Mouse (Mus musculus) brown adipose tissue, adult 24 weeks (tissue): Measurements from ENCODE around the gene Pagr1b. TPM values are rescaled to one million over a fixed set of nuclear protein-coding genes. Genes with fewer than 3 reads are reported as not detected.
A peak's percentile ranks its signal among the peaks of the same experiment; 100 is the strongest.

Experiments used
- H3K27ac ChIP-seq: fragments of 200-500 bp; replicated peaks from 2 replicates; pipeline ENCODE4 v1.5.1; 2012; ENCODE audit warnings: low read depth, mild to moderate bottlenecking, low read length
- H3K4me1 ChIP-seq: fragments of 200-500 bp; 2 replicates; pipeline ENCODE4 v1.6.1; 2012; ENCODE audit warnings: low read length, mixed read lengths; ENCODE audit not compliant: control insufficient read depth, insufficient read depth, insufficient read length
- H3K4me3 ChIP-seq: fragments of 200-500 bp; 2 replicates; pipeline ENCODE4 v1.5.1; 2012; ENCODE audit warnings: low read depth, mild to moderate bottlenecking, low read length, moderate library complexity; ENCODE audit not compliant: insufficient read depth
- polyA plus RNA-seq: library from polyadenylated mRNA; stranded (reverse); fragments of >200 nt; gene quantifications from 2 replicates; pipeline ENCODE4 v1.2.4, GENCODE M21; 2012; ENCODE audit not compliant: missing spikeins, insufficient read depth, insufficient read length

Gene Pagr1b
- polyA plus RNA-seq, 1 experiment: 14.1 TPM

DNA sequence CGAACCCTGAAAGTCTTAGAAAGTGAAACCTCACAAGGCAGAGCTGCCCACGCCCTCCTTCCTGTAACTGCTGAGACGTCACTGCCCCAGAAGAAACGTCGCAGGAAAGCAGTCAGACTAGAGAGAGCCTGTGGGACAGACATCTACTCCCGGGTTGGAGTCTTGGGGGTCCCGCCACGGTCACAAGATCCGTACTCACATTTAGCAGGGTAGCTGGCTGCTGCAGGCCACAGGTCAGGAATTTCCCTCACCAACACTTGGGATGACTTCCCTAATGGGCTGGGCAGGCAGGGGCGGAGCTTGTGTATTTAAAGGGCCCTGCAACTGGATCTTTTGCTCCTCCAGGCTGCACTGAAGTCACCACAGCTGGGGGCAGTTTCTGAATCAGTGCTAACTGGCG is 2.0 kb downstream of the Pagr1b start, which contains the start of gene Mvp:
TSS of gene Mvp (minus strand) at position 302 of the 400 bp plus-strand sequence.
- Histone ChIP-seq H3K4me1 (peaks cover 20% of the 10 kb centered on the region), H3K4me3 (peak within 1 kb of the TSS; percentile 89)

DNA sequence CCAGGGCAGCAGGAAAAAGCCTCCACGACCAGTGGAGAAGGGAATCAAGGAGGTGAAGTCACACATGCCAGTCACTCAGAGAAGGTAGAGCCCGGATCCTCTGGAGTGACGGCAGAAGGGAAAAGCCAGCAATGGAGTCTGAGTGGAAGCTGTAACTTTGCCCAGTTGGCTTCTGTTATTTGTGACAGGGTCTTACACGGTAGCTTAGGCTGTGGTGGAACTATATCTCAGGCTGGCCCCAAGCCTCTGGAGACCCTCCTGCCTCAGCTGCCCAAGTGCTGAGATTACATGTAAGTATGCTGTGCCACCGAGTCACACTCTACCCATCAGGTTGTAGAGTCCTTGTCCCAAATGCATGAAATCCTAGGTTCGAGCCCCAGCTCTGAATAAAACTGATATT is 2.9 kb downstream of the Pagr1b start:
- peak overlapping the region; percentile 89 for H3K4me3 ChIP-seq
- no peak overlapping the region; the same call in 1 of the 2 replicates for H3K27ac ChIP-seq
- H3K4me1 ChIP-seq: peaks cover 29% of the 10 kb centered on the region

More for the DNA sequence above, 2.0 kb downstream of the Pagr1b start, which contains the start of gene Mvp:
- peak within 1 kb of the TSS; percentile 97 for H3K27ac ChIP-seq

DNA sequence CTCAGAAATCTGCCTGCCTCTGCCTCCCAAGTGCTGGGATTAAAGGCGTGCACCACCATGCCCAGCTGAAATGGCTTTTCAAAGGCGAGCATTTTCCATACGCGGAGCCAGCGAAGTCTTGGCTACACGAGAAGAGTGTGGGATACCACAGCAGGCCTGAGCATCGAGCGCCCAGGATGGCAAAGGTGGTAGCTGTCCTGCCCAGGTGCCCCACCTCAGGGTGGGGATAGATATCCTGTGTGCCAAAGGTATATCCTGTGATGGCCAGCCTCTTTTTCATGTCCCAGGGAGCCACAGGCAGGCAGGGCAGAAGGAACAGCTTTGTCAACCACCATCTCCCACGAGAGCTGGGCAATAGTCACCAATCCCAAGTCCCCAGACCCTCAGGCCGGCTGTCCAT is 3.4 kb downstream of the Pagr1b start:
- Histone ChIP-seq H3K4me3 (peak overlapping the region; percentile 89; the same call in 1 of the 2 replicates), H3K27ac (no peak overlapping the region), H3K4me1 (peaks cover 30% of the 10 kb centered on the region)

DNA sequence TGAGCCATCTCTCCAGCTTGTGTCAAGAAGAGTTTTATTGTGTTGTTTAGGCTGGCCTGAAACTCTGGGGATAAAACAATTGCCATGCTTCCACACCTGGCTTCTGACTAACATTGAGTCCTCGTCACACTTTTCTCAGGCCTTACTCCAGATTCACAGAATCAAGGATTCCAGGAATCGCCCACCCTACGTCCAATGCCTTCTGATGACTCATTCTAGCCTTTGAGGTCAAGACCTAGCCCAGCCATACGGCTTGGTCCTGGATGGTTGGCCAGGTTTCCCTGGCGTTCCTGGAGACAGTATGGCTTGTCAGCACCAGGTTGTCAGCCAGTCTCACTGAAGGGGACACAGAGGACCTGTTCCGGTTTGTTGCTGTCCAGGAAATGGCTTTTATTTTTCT is 3.9 kb downstream of the Pagr1b start:
- Histone ChIP-seq H3K4me1 (peaks cover 35% of the 10 kb centered on the region), H3K4me3 (no peak overlapping the region), H3K27ac (no peak overlapping the region)

DNA sequence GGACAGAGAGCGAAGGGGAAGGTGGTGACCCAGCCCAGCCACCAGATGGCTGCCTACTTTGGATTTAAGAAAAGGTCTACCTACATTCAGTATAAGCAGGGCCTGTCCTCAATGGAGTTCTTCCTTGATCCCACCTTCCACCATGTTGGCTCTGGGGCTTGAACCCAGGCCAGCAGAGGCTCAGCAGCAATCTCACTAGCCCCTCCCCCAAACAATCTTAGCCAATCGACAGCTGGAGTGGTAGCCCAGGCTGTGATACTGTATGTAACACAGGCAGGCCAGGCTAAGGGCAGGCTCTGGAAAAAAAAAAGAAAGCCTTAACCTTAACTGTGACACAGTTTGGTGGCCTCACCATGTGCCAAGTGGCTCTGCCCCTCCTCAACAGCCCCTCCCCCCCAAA is 4.6 kb downstream of the Pagr1b start:
- peaks cover 35% of the 10 kb centered on the region for H3K4me1 ChIP-seq
- H3K27ac ChIP-seq: no peak overlapping the region
- no peak overlapping the region for H3K4me3 ChIP-seq

DNA sequence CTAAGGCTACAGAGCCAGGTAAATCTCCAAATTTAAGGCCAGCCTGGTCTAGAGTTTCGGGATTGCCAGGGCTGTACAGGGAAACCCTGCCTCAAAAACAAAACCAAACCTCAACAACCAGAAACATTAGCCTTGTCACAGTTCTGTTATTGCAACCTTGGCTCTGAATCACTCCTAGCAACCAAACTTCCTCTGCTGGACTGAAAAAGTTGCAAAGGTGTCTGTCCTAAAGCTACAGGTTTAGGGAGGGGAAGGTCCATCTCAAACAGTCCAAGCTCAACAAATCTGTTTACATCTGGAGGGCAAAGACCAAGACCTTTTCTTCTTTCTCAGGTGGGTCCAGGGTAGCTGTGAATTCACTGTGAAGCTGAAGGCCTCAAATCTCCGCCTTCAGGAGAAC is 5.2 kb downstream of the Pagr1b start:
- Histone ChIP-seq H3K27ac (no peak overlapping the region), H3K4me1 (peaks cover 34% of the 10 kb centered on the region)

DNA sequence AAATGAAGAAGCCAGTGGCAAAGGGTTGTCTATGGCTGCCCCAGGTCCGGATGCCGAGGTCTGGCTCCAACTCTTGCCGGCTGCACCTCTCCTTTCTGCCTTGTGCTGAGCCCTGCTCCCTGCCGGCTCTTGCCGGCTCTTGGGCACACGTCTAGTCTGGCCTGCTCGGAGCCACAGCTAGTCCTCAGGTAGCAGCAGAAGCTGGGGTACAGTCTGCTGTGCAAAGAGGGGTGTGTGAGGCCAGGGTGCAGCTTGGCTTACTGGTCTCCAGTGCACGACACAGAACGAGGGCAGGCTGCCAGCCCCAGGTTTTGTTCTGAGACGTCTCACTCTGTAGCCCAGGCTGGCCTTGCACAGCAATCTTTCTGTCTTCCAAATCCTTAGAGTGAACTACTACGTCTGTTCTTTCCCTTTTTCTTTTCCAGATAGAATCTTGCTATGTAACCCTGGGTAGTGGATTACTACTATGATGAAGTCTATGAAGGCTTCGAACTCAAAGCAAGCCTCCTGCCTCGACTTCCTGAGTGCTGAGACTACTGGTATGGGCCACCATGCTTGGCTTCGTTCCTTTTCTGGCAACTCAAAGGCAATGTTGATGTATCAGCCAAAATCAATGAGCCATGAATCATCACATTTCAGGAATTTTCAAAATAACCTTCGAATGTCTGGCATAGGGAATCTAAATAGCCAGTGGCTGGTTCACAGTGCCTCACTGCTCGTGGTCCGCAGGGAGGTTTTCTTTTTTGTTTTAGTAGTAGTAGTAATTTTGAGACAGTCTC is 6.8 kb downstream of the Pagr1b start:
- H3K4me3 ChIP-seq: no peak overlapping the region
- peaks cover 26% of the 10 kb centered on the region for H3K4me1 ChIP-seq
- peak overlapping the region; percentile 65 for H3K27ac ChIP-seq

More for the DNA sequence above, 5.2 kb downstream of the Pagr1b start:
- no peak overlapping the region for H3K4me3 ChIP-seq

DNA sequence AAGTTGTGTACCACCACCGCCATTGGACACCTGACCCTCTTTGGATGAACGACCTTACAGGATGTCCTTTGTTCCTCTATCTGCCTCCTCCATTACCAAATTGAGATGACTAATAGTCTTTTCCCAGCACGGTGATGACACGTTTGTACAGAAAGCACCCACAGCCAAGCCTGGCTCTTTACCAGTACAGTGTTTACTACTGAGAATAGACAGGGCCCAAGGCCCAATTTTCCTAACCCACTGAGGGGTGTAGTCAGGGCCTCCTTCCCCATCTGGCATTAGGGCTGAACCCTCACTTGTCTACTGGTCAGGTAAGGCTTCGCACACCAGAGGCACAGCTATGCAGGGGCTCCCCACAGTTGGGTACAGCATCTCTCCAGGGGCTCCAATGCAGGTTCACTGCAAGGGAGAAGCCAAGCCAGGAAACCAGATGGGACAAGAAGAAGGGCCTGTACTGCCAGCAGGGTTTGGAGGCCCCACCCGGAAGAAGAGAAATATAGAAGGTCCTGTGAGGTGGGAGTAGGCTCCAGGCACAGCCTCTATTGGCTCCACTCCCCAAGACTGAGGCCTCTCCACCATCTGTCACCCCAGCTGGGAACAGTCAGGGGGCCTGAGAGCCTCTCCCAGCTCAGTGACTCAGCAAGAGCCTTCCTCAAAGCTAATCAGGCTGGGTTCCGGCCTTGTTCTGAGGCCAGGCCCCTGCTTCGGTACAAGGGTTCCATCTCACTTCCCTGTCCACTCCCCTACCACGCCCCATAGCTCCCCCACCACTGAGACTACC is 7.9 kb downstream of the Pagr1b start:
- H3K4me1 ChIP-seq: peaks cover 24% of the 10 kb centered on the region
- H3K4me3 ChIP-seq: no peak overlapping the region
- H3K27ac ChIP-seq: peak overlapping the region; percentile 65

DNA sequence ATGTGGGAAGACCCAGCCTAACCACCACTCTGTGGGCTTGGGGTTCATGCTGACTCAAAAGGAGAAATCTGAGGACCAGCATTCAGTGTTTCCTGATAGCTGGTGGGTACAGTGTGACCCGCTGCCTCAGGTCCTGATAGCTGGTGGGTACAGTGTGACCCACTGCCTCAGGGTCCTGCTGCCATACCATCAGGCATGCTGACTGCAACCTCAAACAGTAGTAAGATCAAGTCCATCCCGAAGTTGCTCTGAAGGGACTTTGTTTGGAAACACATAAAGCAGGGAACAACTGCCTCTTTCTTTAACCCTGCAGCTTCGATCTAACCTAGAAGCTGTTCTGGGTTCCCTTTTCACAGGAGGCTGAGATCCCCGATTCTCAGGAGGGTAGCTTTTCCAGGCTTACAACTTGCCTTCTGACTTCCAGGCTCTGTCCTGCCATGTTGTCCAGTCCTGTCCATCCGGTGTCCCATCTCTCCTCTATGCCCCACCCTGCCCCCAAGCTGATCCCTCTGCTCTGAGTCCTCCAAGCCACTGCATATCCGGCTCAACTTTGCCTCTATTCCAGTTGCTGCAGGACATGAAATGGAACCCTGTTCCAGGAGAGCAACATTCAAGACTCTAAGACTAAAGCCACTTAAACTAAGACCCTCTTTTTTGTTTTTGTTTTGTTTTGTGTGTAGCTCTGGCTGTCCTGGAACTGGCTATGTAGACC is 8.8 kb downstream of the Pagr1b start:
- Histone ChIP-seq H3K27ac (peak overlapping the region; percentile 65; the same call in 1 of the 2 replicates), H3K4me1 (peaks cover 19% of the 10 kb centered on the region), H3K4me3 (no peak overlapping the region)

DNA sequence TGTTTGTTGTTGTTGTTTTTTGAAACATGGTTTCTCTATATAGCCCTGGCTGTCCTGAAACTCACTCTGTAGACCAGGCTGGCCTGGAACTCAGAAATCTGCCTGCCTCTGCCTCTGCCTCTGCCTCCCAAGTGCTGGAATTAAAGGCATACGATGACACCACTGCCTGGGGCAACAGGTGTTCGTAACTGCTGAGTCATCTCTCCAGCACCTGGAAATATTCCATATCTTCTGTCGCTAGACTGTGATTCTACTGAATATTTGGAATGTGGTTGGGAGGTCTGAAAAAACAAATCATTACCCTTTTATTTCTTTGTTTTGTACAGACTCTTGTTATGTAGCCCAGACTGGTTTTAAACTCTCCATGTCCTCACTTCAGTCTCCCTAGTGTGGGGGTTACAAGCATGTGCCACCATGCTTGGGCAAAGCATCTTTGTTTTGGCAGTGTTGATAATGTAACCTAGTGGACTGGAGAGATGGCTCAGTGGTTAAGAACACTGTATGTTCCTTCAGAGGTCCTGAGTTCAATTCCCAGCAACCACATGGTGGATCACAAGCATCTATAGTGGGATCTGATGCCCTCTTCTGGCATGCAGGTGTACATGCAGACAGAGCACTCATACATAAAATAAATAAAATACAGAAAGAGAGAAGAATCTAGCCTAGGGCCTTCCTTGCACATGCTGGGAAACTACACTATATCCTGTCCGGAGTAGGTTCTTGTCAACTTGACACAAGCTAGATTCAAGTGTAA is 12.0 kb downstream of the Pagr1b start:
- Histone ChIP-seq H3K4me1 (peaks cover 15% of the 10 kb centered on the region), H3K4me3 (no peak overlapping the region), H3K27ac (no peak overlapping the region)

DNA sequence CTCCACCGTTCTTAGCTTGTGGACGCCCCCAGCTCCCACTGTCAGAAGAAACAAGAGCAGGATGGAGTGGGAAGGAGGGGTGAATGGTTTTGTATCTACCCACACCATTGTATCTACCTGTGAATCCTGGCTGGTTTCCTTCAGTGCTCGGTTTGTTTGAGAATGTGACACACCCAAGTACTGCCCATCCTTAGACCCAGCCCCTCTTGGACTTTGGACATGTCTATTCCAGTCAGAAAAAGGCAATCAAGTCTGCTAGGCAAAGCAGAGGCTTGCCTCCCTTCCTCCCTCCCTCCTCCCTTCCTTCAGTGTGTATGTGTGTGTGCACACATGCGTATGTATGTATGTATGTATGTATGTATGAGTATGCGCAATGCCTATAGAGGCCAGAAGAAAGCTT is 12.7 kb downstream of the Pagr1b start:
- Histone ChIP-seq H3K4me1 (peaks cover 8% of the 10 kb centered on the region), H3K27ac (no peak overlapping the region), H3K4me3 (no peak overlapping the region)

DNA sequence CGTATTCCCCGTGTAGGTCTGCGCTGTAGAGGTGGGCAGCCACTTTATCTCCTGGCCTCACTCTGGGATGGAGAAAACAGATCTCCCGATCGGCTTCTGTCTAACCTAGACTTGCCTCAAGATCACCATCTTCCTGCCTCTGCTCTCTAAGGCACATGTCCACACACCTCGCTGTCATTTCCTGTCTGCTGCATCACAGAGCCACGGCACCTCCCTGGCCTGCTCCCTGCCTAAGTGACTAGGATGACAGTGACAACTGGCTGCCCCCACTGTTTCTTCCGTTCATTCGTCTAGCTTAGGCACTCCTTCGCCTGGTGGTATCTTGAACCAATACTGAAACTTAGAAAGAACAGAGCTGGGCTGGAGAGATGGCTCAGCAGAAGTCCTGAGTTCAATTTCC is 16.7 kb downstream of the Pagr1b start:
- Histone ChIP-seq H3K4me1 (no peaks in the 10 kb centered on the region), H3K27ac (no peak overlapping the region), H3K4me3 (no peak overlapping the region)

DNA sequence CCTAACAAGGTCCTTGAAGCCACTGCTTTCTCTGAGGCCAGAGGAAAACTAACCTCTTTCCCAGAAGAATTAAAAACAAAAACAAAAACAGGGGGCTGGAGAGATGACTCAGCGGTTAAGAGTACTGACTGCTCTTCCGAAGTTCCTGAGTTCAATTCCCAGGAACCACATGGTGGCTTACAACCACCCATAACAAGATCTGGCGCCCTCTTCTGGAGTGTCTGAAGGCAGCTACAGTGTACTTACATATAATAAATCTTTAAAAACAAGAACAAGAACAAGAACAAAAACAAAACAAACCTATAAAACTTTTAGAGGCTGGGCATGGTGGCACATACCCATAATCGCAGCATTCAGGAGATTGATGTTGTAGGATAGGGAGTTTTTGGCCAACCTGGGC is 19.8 kb downstream of the Pagr1b start:
- H3K27ac ChIP-seq: no peak overlapping the region
- no peak overlapping the region for H3K4me3 ChIP-seq
- H3K4me1 ChIP-seq: no peaks in the 10 kb centered on the region

DNA sequence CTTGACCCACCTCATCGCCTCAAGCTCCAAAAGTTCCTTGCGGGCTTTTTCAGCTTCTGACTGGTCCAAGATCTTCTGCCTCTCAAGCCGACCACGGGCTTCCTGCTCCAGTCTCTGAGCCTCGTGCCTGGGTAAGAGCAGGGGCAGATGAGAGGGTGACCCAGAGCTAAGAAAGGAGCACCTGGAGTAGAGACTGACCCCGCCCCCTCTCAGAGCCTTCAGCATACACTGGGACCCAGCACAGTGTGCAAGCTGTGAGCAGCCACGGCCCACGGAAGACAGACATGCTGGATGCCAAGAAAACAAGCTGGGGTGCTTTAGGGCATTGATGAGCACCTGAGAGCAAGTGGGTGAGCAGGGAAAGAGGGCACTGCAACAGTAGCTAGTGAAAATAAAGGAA is 27.5 kb downstream of the Pagr1b start:
- H3K27ac ChIP-seq: no peak overlapping the region
- no peak overlapping the region for H3K4me3 ChIP-seq
- H3K4me1 ChIP-seq: no peaks in the 10 kb centered on the region
